Mouse (Mus musculus) layer of hippocampus, adult 2 months (tissue): ENCODE results near the gene Ripk3. TPM values are rescaled to one million over a fixed set of nuclear protein-coding genes. Genes with fewer than 3 reads are reported as not detected.
A peak's percentile ranks its signal among the peaks of the same experiment; 100 is the strongest.
"Not testable (repeated sequence)": the region's sequence is repeated elsewhere in the genome, so short reads cannot be mapped to it uniquely, and the experiment has no call there.

Experiments
- DNase-seq, 2 experiments: peaks; one replicate each; pipeline ENCODE4 v3.0.0; 2022; ENCODE audit warnings: low spot score in 2 of 2
- H3K27ac ChIP-seq: fragments of 200-600 bp; 2 replicates; pipeline ENCODE4 v1.8.1; 2022
- H3K4me3 ChIP-seq: fragments of 200-600 bp; 2 replicates; pipeline ENCODE4 v1.8.1; 2022; ENCODE audit warnings: mild to moderate bottlenecking
- CTCF ChIP-seq: fragments of 200-600 bp; conservative IDR thresholded peaks from 2 replicates; pipeline ENCODE4 v1.8.1; 2022; ENCODE audit warnings: antibody characterized with exemption, mild to moderate bottlenecking, moderate library complexity
- total RNA-seq, 2 experiments: library from RNA; stranded (reverse); gene quantifications; 2 replicates each; pipeline ENCODE4 v1.2.3; 2021

The Ripk3 gene
- total RNA-seq, 2 experiments from 2014 or later, result 1.2 to 2.9 TPM

DNA sequence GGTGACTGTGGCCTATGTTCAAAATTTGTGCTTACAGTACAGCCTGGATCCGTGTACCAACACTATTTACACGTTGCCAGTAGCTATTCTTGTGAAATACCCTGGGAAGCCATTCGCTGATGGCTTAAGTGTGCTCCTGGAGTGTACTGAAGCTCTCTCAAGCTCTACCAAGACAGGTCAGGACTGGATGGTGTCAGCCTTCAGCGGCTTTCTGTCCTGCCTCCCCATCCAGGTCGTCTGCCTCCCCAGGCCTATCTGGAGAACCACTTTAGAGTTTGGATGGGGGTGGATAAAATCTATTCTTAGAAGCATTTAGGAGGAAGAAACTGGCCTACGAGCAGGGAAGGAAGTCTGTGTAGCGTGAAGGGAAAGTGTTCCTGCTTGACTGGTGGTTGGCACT lies 25.5 kb downstream of the Ripk3 start:
- TF ChIP-seq CTCF, result no peak
- Histone ChIP-seq H3K27ac (peak overlapping the region; percentile 72; the same call in 1 of the 2 replicates), H3K4me3 (no peak overlapping the region)
- no peak for DNase-seq

DNA sequence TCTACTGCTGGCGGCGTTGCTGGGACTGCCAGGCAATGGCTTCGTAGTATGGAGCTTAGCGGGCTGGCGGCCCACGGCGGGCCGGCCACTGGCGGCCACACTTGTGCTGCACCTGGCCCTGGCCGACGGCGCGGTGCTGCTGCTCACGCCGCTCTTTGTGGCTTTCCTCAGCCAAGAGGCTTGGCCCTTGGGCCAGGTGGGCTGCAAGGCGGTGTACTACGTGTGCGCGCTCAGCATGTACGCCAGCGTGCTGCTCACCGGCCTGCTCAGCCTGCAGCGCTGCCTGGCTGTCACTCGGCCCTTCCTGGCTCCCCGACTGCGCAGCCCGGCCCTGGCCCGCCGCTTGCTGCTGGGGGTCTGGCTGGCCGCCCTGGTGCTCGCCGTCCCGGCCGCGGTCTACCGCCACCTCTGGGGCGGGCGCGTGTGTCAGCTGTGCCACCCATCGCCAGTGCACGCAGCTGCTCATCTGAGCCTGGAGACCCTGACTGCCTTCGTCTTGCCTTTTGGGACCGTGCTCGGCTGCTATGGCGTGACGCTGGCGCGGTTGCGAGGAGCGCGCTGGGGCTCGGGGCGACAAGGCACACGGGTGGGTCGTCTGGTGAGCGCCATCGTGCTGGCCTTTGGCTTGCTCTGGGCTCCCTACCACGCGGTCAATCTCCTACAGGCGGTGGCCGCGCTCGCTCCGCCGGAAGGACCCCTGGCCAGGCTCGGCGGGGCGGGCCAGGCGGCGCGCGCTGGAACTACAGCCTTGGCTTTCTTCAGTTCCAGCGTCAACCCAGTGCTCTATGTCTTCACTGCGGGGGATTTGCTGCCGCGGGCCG lies 26.5 kb downstream of the Ripk3 start:
- Histone ChIP-seq H3K27ac (peak overlapping the region; percentile 72), H3K4me3 (peak overlapping the region; percentile 65)
- peak in 1 of 2 experiments; percentile 24 for DNase-seq
- peak; percentile 76 for TF ChIP-seq CTCF

DNA sequence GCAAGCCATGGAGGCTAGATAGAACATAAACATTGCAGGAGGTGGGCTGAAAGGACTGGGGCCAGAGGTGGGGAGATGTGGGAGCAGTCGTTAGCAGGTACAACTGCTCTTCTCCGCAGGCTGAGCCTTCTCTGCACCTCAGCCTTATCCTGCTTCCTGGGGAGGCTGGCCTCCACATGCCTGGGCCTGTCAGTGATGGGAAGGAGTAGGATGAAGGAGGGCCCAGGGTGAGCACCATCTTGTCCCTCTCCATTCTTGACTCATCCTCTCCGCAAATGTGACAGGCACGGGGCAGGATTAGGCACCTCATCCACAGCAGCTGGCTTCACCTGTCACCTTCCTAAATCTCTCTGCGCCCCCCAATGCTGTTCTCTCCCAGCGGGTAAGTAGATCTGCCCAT lies 27.5 kb downstream of the Ripk3 start, which contains the start of gene Ltb4r2:
Gene Ltb4r2, plus strand, starts transcription at position 266 of the 400 bp plus-strand sequence.
- DNase-seq, result no peak
- no peak for TF ChIP-seq CTCF
- Histone ChIP-seq H3K27ac (peak within 1 kb of the TSS; percentile 72), H3K4me3 (peak within 1 kb of the TSS; percentile 65)

DNA sequence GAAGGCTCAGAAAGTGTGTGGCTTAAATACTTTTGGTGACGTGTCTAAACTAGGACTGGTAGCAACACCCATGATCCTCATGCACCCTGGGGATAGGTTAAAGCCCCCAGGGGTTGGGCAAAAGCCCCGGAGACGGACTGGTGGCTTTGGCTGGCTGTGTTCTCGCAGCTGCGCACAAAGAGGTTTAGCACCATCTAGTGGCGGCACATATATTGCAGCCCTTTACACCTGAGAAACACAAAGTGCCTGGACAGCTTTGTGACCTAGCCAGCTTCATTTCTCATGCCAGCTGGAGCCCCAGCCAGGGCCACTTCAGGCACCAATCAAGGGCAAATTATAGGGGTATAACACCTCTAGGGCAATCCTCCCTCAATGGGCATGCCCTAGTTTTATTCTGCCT lies 28.5 kb downstream of the Ripk3 start:
- peak; percentile 70 to 85 for DNase-seq
- H3K27ac ChIP-seq, result not testable (repeated sequence)
- H3K4me3 ChIP-seq, result peak overlapping the region; percentile 36
- peak; percentile 85 for TF ChIP-seq CTCF

DNA sequence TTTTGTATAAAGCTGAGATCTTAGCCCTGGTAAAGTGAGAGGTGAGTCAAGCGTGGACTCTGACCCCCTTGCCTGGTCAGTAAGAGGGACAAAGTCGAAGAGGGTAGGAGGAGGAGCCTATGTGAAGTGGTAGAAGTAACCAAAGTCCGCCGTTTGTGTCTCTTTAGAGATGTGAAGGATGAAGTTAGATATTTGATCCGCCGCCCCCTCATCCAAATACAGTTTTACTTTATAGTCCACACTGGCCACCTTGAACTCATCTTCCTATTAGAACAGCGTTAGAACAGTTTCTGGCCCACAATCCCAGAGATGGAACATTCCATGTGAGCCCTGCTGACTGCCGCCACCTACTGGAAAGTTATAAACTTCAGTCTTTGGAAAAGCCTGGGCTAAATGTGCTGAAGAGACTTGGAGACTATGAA lies 30.3 kb downstream of the Ripk3 start, which contains the start of gene Cideb:
Gene Cideb, minus strand, starts transcription at position 96 of the 422 bp plus-strand sequence.
- Histone ChIP-seq H3K4me3 (no peak within 1 kb of the TSS), H3K27ac (no peak within 1 kb of the TSS)
- TF ChIP-seq CTCF, result peak; percentile 83
- DNase-seq, result peak in 1 of 2 experiments; percentile 46

DNA sequence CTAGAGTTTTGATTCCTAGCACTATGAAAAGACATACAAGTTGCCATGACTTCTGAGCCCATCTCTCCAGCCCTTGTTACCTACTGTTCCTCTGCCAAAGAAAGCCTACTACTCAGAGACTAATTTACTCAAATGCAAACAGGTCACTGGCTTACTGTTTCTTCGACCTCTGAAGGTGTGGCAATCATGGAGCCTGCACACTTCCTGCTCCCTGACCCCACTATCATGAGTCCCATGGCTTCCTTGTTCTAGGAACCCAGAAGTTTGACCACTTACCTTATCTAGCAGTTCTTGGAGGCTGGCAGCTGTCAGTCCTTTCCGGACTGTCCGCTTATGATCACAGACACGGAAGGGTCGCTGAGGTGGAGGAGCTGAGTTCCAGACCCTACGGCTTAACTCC lies 31.1 kb downstream of the Ripk3 start:
- TF ChIP-seq CTCF, result no peak
- no peak overlapping the region for H3K4me3 ChIP-seq
- no peak for DNase-seq
- no peak overlapping the region for H3K27ac ChIP-seq

DNA sequence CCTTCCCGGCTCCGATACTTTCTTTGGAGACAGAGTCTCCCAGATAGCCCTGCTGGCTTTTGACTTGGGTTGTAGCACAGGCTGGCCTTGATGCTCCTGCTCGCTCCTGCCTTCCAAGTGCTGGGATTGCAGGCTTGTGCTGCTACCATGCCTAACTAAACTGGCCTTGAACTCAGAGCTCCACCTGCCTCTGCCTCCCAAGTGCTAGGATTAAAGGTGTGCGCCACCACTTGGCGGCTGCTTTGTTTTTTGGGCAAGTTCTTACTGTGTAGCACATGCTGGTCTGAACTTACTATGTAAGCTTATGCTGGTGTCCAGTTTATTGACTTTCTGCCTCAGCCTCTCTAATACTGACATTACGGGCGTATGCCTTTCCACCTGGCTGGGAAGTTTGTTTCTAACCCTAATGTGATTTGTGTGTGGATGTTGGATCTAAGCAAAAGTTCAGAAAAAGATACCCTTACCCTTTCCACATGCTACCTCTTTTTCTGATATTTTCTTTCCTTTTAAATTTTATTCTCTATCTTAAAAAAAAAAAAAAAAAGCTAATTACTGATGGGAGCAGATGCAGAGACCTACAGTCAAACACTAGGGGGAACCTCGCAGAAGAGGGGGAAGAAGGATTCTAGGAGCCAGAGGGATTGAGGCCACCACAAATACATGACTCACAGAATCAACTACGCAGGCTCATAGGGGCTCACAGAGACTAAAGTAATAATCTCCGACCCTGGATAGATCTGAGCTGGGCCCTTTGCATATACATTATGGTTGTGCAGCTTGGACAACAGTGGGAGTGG lies 41.4 kb downstream of the Ripk3 start:
- TF ChIP-seq CTCF, result peak; percentile 43
- DNase-seq, result no peak
- no peak overlapping the region for H3K27ac ChIP-seq
- H3K4me3 ChIP-seq, result no peak overlapping the region; the same call in 1 of the 2 replicates

DNA sequence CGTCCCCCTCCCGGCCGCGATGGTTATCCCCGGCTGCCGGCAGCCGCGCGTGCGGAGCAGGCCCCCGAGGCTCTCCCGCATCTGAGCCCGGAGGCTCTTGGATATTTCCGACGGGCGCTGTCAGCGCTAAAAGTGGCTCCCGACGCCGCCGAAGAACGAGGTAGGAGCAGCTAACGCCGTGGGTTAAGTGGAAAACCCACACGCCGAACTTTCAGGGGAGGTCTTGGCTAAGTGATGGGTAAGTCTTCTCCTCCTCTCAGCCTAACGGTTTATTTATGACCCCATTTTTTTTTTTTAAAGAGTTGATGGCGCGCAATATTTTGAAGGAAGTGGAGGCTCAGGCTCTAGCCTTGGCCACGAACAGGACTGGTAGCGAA lies 42.8 kb downstream of the Ripk3 start:
- no peak for TF ChIP-seq CTCF
- Histone ChIP-seq H3K27ac (peak overlapping the region; percentile 78), H3K4me3 (peak overlapping the region; percentile 67)
- DNase-seq, result no peak

DNA sequence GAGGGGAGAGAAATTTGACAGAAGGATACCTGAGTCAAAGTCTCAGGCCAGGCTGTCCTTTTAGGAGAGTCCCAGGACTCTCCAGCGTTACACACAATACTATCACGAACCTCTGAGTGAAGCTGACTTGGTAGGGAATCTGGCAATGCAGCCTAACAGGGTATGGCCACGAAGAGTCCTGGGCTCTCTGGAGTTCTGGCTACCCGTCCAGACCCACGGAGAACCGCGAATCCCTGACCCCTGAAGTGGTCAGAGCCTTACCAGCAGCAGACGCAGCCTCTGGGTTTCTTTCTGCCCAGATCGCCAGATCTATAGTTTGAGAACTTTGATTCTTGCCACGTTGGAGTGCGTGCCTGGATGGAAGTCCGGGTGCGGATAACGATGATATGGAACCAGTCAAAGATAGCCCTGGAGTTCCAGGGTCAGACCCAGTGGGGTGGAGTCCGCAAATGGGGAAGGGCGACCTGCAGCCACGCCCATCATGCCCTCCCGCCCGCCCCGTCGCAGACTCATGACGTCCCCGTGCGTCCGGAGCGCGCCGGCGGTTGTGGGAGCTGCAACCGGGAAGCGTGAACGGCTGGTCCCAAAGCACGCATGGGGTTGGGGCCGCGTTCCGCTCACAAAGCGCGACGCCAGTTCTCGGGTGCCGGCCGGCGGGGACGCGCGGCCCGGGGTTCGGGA lies 43.3 kb downstream of the Ripk3 start, which contains the start of the genes Dhrs1 and Nop9:
Gene Dhrs1, minus strand, starts transcription at position 511 of the 681 bp plus-strand sequence.
Gene Nop9, plus strand, starts transcription at position 514 of the 681 bp plus-strand sequence.
- Histone ChIP-seq H3K27ac (peak within 1 kb of the TSS; percentile 78), H3K4me3 (peak within 1 kb of the TSS; percentile 67)
- peak; percentile 84 to 89 for DNase-seq
- peak; percentile 35 for TF ChIP-seq CTCF

DNA sequence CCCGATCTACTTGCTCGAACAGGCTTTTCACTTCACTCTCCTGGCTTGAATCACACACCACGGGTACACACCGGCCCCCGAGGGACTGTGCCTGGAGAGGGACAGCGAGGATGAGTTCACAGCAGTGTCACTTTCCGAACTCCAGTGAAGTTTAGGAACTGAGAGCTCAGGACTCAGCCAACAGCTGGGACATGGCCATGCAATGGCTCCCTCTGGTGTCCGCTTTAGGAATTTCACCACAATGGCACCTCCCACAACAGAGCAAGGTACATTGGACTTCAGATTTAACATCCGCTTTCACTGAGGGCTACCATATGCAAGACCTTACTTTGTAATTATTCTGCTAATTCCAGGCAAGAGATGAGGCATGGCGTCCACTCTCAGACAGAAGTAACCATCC lies 45.0 kb downstream of the Ripk3 start:
- TF ChIP-seq CTCF, result peak; percentile 99
- Histone ChIP-seq H3K27ac (no peak overlapping the region), H3K4me3 (no peak overlapping the region)
- DNase-seq, result peak; percentile 81 to 92

DNA sequence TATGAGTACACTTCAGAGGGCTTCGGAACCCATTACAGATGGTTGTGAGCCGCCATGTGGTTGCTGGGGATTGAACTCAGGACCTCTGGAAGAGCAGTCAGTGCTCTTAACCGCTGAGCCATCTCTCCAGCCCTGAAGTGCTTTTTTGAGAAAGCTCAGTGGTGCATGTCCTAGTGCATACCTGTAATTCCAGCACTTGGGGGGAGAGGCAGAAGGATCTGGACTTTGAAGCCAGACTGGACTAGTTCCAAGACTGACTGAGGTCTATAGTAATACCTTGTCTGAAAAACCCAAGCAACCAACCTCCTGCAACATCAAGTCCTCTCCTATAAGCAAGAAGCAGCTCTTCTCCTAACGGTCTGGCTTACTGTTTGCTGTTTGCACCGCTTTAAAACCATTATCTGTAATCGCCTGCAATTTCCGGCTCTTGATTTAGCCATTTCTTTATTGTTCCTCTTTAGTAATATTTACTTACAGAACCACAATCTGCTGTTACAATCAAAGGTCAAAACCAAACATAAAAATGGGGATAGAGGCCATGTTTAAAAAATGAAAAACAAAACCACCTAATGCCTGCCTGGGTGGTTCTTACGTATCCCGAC lies 51.5 kb downstream of the Ripk3 start:
- Histone ChIP-seq H3K4me3 (no peak overlapping the region), H3K27ac (no peak overlapping the region)
- no peak for TF ChIP-seq CTCF
- no peak for DNase-seq

DNA sequence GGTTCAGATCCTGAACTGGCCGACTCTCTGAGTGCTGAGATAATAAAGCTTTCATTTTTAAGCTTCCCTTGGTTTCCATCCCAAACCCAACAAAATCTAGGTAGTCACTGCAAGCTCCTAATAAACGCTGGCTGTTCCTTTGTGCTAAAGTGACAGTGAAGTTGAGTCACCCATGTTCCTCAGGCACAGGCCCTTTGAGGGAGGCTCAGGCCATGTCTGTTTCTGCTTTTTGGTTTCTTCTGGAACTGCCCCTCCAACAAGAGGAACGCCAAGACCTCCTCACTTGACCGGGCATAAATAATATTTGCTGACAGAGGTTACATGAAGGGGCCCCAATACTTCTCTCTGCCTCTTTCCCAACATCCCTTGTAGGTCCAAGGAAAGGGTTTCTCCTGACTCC lies 52.9 kb downstream of the Ripk3 start:
- H3K27ac ChIP-seq, result no peak overlapping the region
- DNase-seq, result no peak
- no peak overlapping the region for H3K4me3 ChIP-seq
- TF ChIP-seq CTCF, result no peak

DNA sequence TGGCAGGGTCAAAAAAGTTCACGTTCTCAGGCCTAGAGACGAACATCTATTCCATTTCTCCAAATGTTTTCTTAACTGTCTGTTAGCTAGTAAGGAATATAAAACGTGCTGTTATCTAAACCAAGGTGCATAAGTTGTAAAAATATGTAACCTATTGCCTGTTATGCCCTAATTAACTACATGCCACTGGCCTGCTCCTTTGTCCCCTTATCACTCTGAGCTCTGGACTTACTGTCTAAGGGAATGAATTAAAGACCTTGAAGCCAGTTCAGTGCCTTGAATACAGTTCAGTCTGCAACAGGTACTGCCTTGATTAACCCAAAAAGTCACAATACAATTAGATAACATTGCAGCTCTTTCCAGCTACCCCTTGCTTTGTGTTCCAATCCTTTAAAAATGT lies 53.3 kb downstream of the Ripk3 start:
- TF ChIP-seq CTCF, result no peak
- H3K4me3 ChIP-seq, result no peak overlapping the region
- no peak for DNase-seq

More for the DNA sequence above, 53.3 kb downstream of the Ripk3 start:
- H3K27ac ChIP-seq, result no peak overlapping the region

Other genes with a start within 250 kb of the Ripk3 start
- gene Pck2, start 248.6 kb downstream of the Ripk3 start, total RNA-seq, result 10 to 100 TPM; 45.0 to 47.6 TPM
- gene Dcaf11, start 228.9 kb downstream of the Ripk3 start, total RNA-seq, result 10 to 100 TPM; 84.2 to 87.6 TPM
- gene A730061H03Rik, start 228.5 kb downstream of the Ripk3 start, total RNA-seq, result under 1 TPM in 1 of 2 experiments, not detected in 1; 0.92 TPM
- gene Fitm1, start 213.2 kb downstream of the Ripk3 start, total RNA-seq, result not detected
- gene Psme1, start 210.7 kb downstream of the Ripk3 start, total RNA-seq, result 10 to 100 TPM; 55.5 to 61.2 TPM
- 10 to 100 TPM; 43.5 to 49.7 TPM for gene Emc9, start 203.6 kb downstream of the Ripk3 start, total RNA-seq
- 10 to 100 TPM; 45.2 to 60.4 TPM for gene Psme2, start 197.8 kb downstream of the Ripk3 start, total RNA-seq
- gene Rnf31, start 197.2 kb downstream of the Ripk3 start, total RNA-seq, result 10 to 100 TPM; 46.3 to 47.0 TPM
- gene Irf9, start 185.3 kb downstream of the Ripk3 start, total RNA-seq, result 10 to 100 TPM; 11.6 to 12.1 TPM
- gene Rec8, start 170.8 kb downstream of the Ripk3 start, total RNA-seq, result 1 to 10 TPM; 1.9 to 2.5 TPM
- 100 to 1,000 TPM; 139 to 142 TPM for gene Ipo4, start 152.9 kb downstream of the Ripk3 start, total RNA-seq
- gene Gm49378, start 151.0 kb downstream of the Ripk3 start, total RNA-seq, result 1 to 10 TPM; 2.6 to 6.5 TPM
- gene Tm9sf1, start 145.1 kb downstream of the Ripk3 start, total RNA-seq, result 10 to 100 TPM; 40.4 to 45.8 TPM
- 1 to 10 TPM in 1 of 2 experiments, under 1 TPM in 1; 0.96 to 1.6 TPM for gene Tssk4, start 138.7 kb downstream of the Ripk3 start, total RNA-seq
- 10 to 100 TPM; 51.2 to 55.4 TPM for gene Mdp1, start 128.4 kb downstream of the Ripk3 start, total RNA-seq
- gene Gmpr2, start 116.9 kb downstream of the Ripk3 start, total RNA-seq, result 10 to 100 TPM; 26.0 to 26.1 TPM
- gene Nedd8, start 116.7 kb downstream of the Ripk3 start, total RNA-seq, result 100 to 1,000 TPM; 301 to 309 TPM
- gene Tinf2, start 107.0 kb downstream of the Ripk3 start, total RNA-seq, result 10 to 100 TPM; 15.2 to 16.2 TPM
- gene Tgm1, start 74.9 kb downstream of the Ripk3 start, total RNA-seq, result not detected
- gene Rabggta, start 66.6 kb downstream of the Ripk3 start, total RNA-seq, result 10 to 100 TPM; 44.9 to 49.5 TPM
- gene Dhrs1, start 43.2 kb downstream of the Ripk3 start, total RNA-seq, result 10 to 100 TPM; 82.4 to 91.1 TPM
- gene Nop9, start 43.2 kb downstream of the Ripk3 start, total RNA-seq, result 10 to 100 TPM; 11.8 to 13.1 TPM
- gene Cideb, start 30.4 kb downstream of the Ripk3 start, total RNA-seq, result 1 to 10 TPM; 1.4 to 1.6 TPM
- under 1 TPM in 1 of 2 experiments, not detected in 1; 0.22 TPM for gene Ltb4r2, start 27.4 kb downstream of the Ripk3 start, total RNA-seq
- not detected for gene Ltb4r1, start 22.9 kb downstream of the Ripk3 start, total RNA-seq
- 1 to 10 TPM; 4.4 to 5.6 TPM for gene Adcy4, start 4.8 kb downstream of the Ripk3 start, total RNA-seq
- gene Nfatc4, start 34.3 kb upstream of the Ripk3 start, total RNA-seq, result 1 to 10 TPM; 2.6 TPM
- gene Nynrin, start 65.1 kb upstream of the Ripk3 start, total RNA-seq, result 1 to 10 TPM; 7.9 to 8.9 TPM
- under 1 TPM; 0.32 to 0.54 TPM for gene Cbln3, start 95.5 kb upstream of the Ripk3 start, total RNA-seq
- 10 to 100 TPM; 13.2 to 14.7 TPM for gene Khnyn, start 96.1 kb upstream of the Ripk3 start, total RNA-seq
- gene Sdr39u1, start 111.4 kb upstream of the Ripk3 start, total RNA-seq, result 10 to 100 TPM; 63.5 to 78.7 TPM
- gene Cma1, start 155.8 kb upstream of the Ripk3 start, total RNA-seq, result under 1 TPM in 1 of 2 experiments, not detected in 1; 0.69 TPM
- gene Cma2, start 162.1 kb upstream of the Ripk3 start, total RNA-seq, result not detected
- gene Mcpt1, start 229.1 kb upstream of the Ripk3 start, total RNA-seq, result not detected
- gene Mcpt9, start 241.6 kb upstream of the Ripk3 start, total RNA-seq, result not detected